Mouse (Mus musculus) megakaryocyte, embryonic 14.5 days (primary cell): Measurements from ENCODE around the gene AL607142.1. TPM values are rescaled to one million over a fixed set of nuclear protein-coding genes. Genes with fewer than 3 reads are reported as not detected.

Experiments
- H3K27me3 ChIP-seq: replicated peaks from 2 replicates; pipeline ENCODE3; 2012; ENCODE audit warnings: inconsistent platforms
- H3K36me3 ChIP-seq: replicated peaks from 2 replicates; pipeline ENCODE3; 2012; ENCODE audit warnings: low read length, inconsistent platforms, mixed read lengths
- H3K4me1 ChIP-seq: 2 replicates; pipeline ENCODE4 v1.6.1; 2012; ENCODE audit warnings: inconsistent platforms
- H3K4me3 ChIP-seq: replicated peaks from 2 replicates; pipeline ENCODE3; 2012; ENCODE audit warnings: moderate library complexity, mild to moderate bottlenecking, inconsistent platforms
- H3K9me3 ChIP-seq: 2 replicates; pipeline ENCODE4 v1.6.1; 2012; ENCODE audit warnings: inconsistent platforms
- FLI1 ChIP-seq: IDR thresholded peaks from 2 replicates; pipeline ENCODE4 v1.6.1; 2012; ENCODE audit warnings: low read length, inconsistent platforms, mixed read lengths
- GATA1 ChIP-seq: IDR thresholded peaks from 3 replicates; pipeline ENCODE4 v1.6.1; 2012; ENCODE audit warnings: mixed read lengths, low read length, inconsistent platforms, borderline replicate concordance
- polyA plus RNA-seq: library from polyadenylated mRNA; stranded (reverse); fragments of >175 nt; gene quantifications from 2 replicates; pipeline ENCODE4 v1.2.3, GENCODE M21; 2012; ENCODE audit warnings: low replicate concordance; ENCODE audit not compliant: insufficient read depth

Gene AL607142.1
- polyA plus RNA-seq, 1 experiment: not detected

GRCm38 (mm10) chr4:120091997-120092783 lies 27.4 kb downstream of the AL607142.1 start:
- H3K4me1 ChIP-seq: peaks cover 14% of the 10 kb centered on the region
- H3K9me3 ChIP-seq: peaks cover 7% of the 10 kb centered on the region
- peaks cover 82% of the 10 kb centered on the region for H3K27me3 ChIP-seq
- H3K4me3 ChIP-seq: no peak overlapping the region
- peaks cover 14% of the 10 kb centered on the region for H3K36me3 ChIP-seq
- TF ChIP-seq GATA1: no peak
- no peak for TF ChIP-seq FLI1

- TF ChIP-seq FLI1 (no peak), GATA1 (no peak)
- Histone ChIP-seq H3K4me1 (peaks cover 10% of the 10 kb centered on the region), H3K27me3 (peaks cover 79% of the 10 kb centered on the region), H3K4me3 (no peak overlapping the region), H3K36me3 (peaks cover 26% of the 10 kb centered on the region), H3K9me3 (peaks cover 34% of the 10 kb centered on the region)
These were observed 32.1 kb downstream of the AL607142.1 start for GRCm38 (mm10) chr4:120096935-120097334.

GRCm38 (mm10) chr4:120101186-120101585 lies 36.4 kb downstream of the AL607142.1 start:
- Histone ChIP-seq H3K4me3 (no peak overlapping the region), H3K4me1 (no peaks in the 10 kb centered on the region; the same call in 1 of the 2 replicates), H3K9me3 (peaks cover 28% of the 10 kb centered on the region), H3K27me3 (peaks cover 73% of the 10 kb centered on the region), H3K36me3 (peaks cover 17% of the 10 kb centered on the region)
- no peak for TF ChIP-seq FLI1
- no peak for TF ChIP-seq GATA1

GRCm38 (mm10) chr4:120104599-120104998 lies 39.8 kb downstream of the AL607142.1 start:
- H3K4me3 ChIP-seq: no peak overlapping the region
- no peak for TF ChIP-seq GATA1
- TF ChIP-seq FLI1: no peak
- peaks cover 64% of the 10 kb centered on the region for H3K27me3 ChIP-seq
- peaks cover 5% of the 10 kb centered on the region for H3K36me3 ChIP-seq
- H3K9me3 ChIP-seq: peaks cover 3% of the 10 kb centered on the region; the same call in 1 of the 2 replicates
- no peaks in the 10 kb centered on the region; the same call in 1 of the 2 replicates for H3K4me1 ChIP-seq

- H3K36me3 ChIP-seq: peaks cover 5% of the 10 kb centered on the region
- TF ChIP-seq GATA1 (no peak), FLI1 (no peak)
These were observed 41.6 kb downstream of the AL607142.1 start for GRCm38 (mm10) chr4:120106362-120106761.

GRCm38 (mm10) chr4:120107787-120108186 lies 43.0 kb downstream of the AL607142.1 start:
- Histone ChIP-seq H3K9me3 (peaks cover 2% of the 10 kb centered on the region), H3K4me3 (no peak overlapping the region), H3K27me3 (peaks cover 51% of the 10 kb centered on the region), H3K4me1 (no peaks in the 10 kb centered on the region; the same call in 1 of the 2 replicates), H3K36me3 (peaks cover 5% of the 10 kb centered on the region)
- no peak for TF ChIP-seq FLI1
- no peak for TF ChIP-seq GATA1

More at GRCm38 (mm10) chr4:120106362-120106761, 41.6 kb downstream of the AL607142.1 start:
- Histone ChIP-seq H3K9me3 (no peaks in the 10 kb centered on the region), H3K27me3 (peaks cover 59% of the 10 kb centered on the region), H3K4me3 (no peak overlapping the region), H3K4me1 (no peaks in the 10 kb centered on the region; the same call in 1 of the 2 replicates)

GRCm38 (mm10) chr4:120115516-120115915 lies 50.7 kb downstream of the AL607142.1 start:
- Histone ChIP-seq H3K4me3 (no peak overlapping the region), H3K4me1 (peaks cover 8% of the 10 kb centered on the region), H3K9me3 (peaks cover 19% of the 10 kb centered on the region), H3K36me3 (peaks cover 4% of the 10 kb centered on the region), H3K27me3 (peaks cover 59% of the 10 kb centered on the region)
- no peak for TF ChIP-seq GATA1
- TF ChIP-seq FLI1: no peak

GRCm38 (mm10) chr4:120116312-120116711 lies 51.5 kb downstream of the AL607142.1 start:
- H3K9me3 ChIP-seq: peaks cover 19% of the 10 kb centered on the region
- H3K4me3 ChIP-seq: no peak overlapping the region
- H3K27me3 ChIP-seq: peaks cover 64% of the 10 kb centered on the region
- peaks cover 8% of the 10 kb centered on the region for H3K4me1 ChIP-seq
- peaks cover 4% of the 10 kb centered on the region for H3K36me3 ChIP-seq
- TF ChIP-seq FLI1: no peak

- peaks cover 14% of the 10 kb centered on the region for H3K9me3 ChIP-seq
These were observed 55.5 kb downstream of the AL607142.1 start for GRCm38 (mm10) chr4:120120276-120120675.

GRCm38 (mm10) chr4:120124656-120125055 lies 59.9 kb downstream of the AL607142.1 start:
- H3K36me3 ChIP-seq: no peaks in the 10 kb centered on the region
- no peak overlapping the region for H3K4me3 ChIP-seq
- no peaks in the 10 kb centered on the region for H3K9me3 ChIP-seq
- H3K27me3 ChIP-seq: peaks cover 82% of the 10 kb centered on the region
- no peaks in the 10 kb centered on the region for H3K4me1 ChIP-seq
- TF ChIP-seq FLI1 (no peak), GATA1 (no peak)

More at GRCm38 (mm10) chr4:120120276-120120675, 55.5 kb downstream of the AL607142.1 start:
- H3K27me3 ChIP-seq: peaks cover 78% of the 10 kb centered on the region
- peaks cover 4% of the 10 kb centered on the region for H3K36me3 ChIP-seq
- no peak overlapping the region for H3K4me3 ChIP-seq
- TF ChIP-seq FLI1 (no peak), GATA1 (no peak; the same call in 2 of the 3 replicates)
- peaks cover 8% of the 10 kb centered on the region for H3K4me1 ChIP-seq
